Mouse (Mus musculus): Measurements from ENCODE around the gene Golt1a. TPM values are rescaled to one million over a fixed set of nuclear protein-coding genes. Genes with fewer than 3 reads are reported as not detected.

Golt1a gene
- polyA plus RNA-seq, 1 experiment from 2014 or later = 0.11 TPM

- Histone ChIP-seq H3K4me3 (ENCODE audit: low read length) (no peak overlapping the region), H3K9me3 (ENCODE audit: control insufficient read depth, low read length) (no peaks in the 10 kb centered on the region), H3K36me3 (ENCODE audit: control insufficient read depth, insufficient read depth, low read length) (no peaks in the 10 kb centered on the region), H3K27ac (ENCODE audit: low read length) (no peak overlapping the region), H3K4me2 (ENCODE audit: low read depth, low read length) (no peak overlapping the region), H3K4me1 (replicated peaks; ENCODE audit: control insufficient read depth, insufficient read depth, low read length) (peaks cover 8% of the 10 kb centered on the region), H3K9ac (ENCODE audit: low read length) (no peak overlapping the region), H3K27me3 (ENCODE audit: control insufficient read depth, insufficient read depth, low read depth, low read length) (no peaks in the 10 kb centered on the region)
- no peak for ATAC-seq (ENCODE audit: low read depth)
- 65% methylated on average over 6 of the region's 6 CpGs for WGBS
Observed at GRCm38 (mm10) chr1:133315775-133316174, 6.2 kb downstream of the Golt1a start.

GRCm38 (mm10) chr1:133316577-133316976 lies 7.0 kb downstream of the Golt1a start:
- WGBS = 81% methylated on average over 4 of the region's 4 CpGs
- Histone ChIP-seq H3K27me3 (ENCODE audit: control insufficient read depth, insufficient read depth, low read depth, low read length) (no peaks in the 10 kb centered on the region), H3K4me2 (ENCODE audit: low read depth, low read length) (no peak overlapping the region), H3K27ac (ENCODE audit: low read length) (no peak overlapping the region), H3K36me3 (ENCODE audit: control insufficient read depth, insufficient read depth, low read length) (no peaks in the 10 kb centered on the region), H3K9me3 (ENCODE audit: control insufficient read depth, low read length) (no peaks in the 10 kb centered on the region), H3K9ac (ENCODE audit: low read length) (no peak overlapping the region), H3K4me1 (replicated peaks; ENCODE audit: control insufficient read depth, insufficient read depth, low read length) (peaks cover 11% of the 10 kb centered on the region), H3K4me3 (ENCODE audit: low read length) (no peak overlapping the region)
- ATAC-seq (ENCODE audit: low read depth) = no peak

GRCm38 (mm10) chr1:133317149-133317548 lies 7.5 kb downstream of the Golt1a start:
- H3K9me3 ChIP-seq (ENCODE audit: control insufficient read depth, low read length) = no peaks in the 10 kb centered on the region
- H3K4me1 ChIP-seq (replicated peaks; ENCODE audit: control insufficient read depth, insufficient read depth, low read length) = peaks cover 7% of the 10 kb centered on the region; the same call in 1 of the 2 replicates
- no peak overlapping the region for H3K9ac ChIP-seq (ENCODE audit: low read length)
- H3K27ac ChIP-seq (ENCODE audit: low read length) = no peak overlapping the region
- H3K4me2 ChIP-seq (ENCODE audit: low read depth, low read length) = no peak overlapping the region
- H3K4me3 ChIP-seq (ENCODE audit: low read length) = no peak overlapping the region
- no peaks in the 10 kb centered on the region for H3K36me3 ChIP-seq (ENCODE audit: control insufficient read depth, insufficient read depth, low read length)
- no peak for ATAC-seq (ENCODE audit: low read depth)
- WGBS = 64% methylated on average over 1 of the region's 1 CpGs
- H3K27me3 ChIP-seq (ENCODE audit: control insufficient read depth, insufficient read depth, low read depth, low read length) = no peaks in the 10 kb centered on the region

GRCm38 (mm10) chr1:133321267-133321925 lies 11.8 kb downstream of the Golt1a start, which contains the start of gene Kiss1:
TSS of gene Kiss1 (plus strand) at chr1:133321875.
- no peaks in the 10 kb centered on the region for H3K36me3 ChIP-seq (ENCODE audit: control insufficient read depth, insufficient read depth, low read length)
- no peaks in the 10 kb centered on the region for H3K9me3 ChIP-seq (ENCODE audit: control insufficient read depth, low read length)
- peaks cover 13% of the 10 kb centered on the region; the same call in 1 of the 2 replicates for H3K4me1 ChIP-seq (replicated peaks; ENCODE audit: control insufficient read depth, insufficient read depth, low read length)
- H3K4me3 ChIP-seq (ENCODE audit: low read length) = no peak within 1 kb of the TSS
- H3K9ac ChIP-seq (ENCODE audit: low read length) = no peak within 1 kb of the TSS
- peak; percentile 75 for ATAC-seq (ENCODE audit: low read depth)
- H3K4me2 ChIP-seq (ENCODE audit: low read depth, low read length) = no peak within 1 kb of the TSS
- no peaks in the 10 kb centered on the region for H3K27me3 ChIP-seq (ENCODE audit: control insufficient read depth, insufficient read depth, low read depth, low read length)
- H3K27ac ChIP-seq (ENCODE audit: low read length) = peak within 1 kb of the TSS; percentile 23; the same call in 1 of the 2 replicates
- WGBS = 68% methylated on average over 13 of the region's 13 CpGs

- Histone ChIP-seq H3K27me3 (ENCODE audit: control insufficient read depth, insufficient read depth, low read depth, low read length) (no peaks in the 10 kb centered on the region), H3K9me3 (ENCODE audit: control insufficient read depth, low read length) (no peaks in the 10 kb centered on the region), H3K27ac (ENCODE audit: low read length) (peak overlapping the region; percentile 13; the same call in 1 of the 2 replicates), H3K4me3 (ENCODE audit: low read length) (no peak overlapping the region), H3K9ac (ENCODE audit: low read length) (no peak overlapping the region), H3K4me1 (replicated peaks; ENCODE audit: control insufficient read depth, insufficient read depth, low read length) (peaks cover 15% of the 10 kb centered on the region), H3K36me3 (ENCODE audit: control insufficient read depth, insufficient read depth, low read length) (no peaks in the 10 kb centered on the region), H3K4me2 (ENCODE audit: low read depth, low read length) (no peak overlapping the region)
- 27% methylated on average over 5 of the region's 5 CpGs for WGBS
- ATAC-seq (ENCODE audit: low read depth) = peak; percentile 37
Observed at GRCm38 (mm10) chr1:133323333-133323732, 13.7 kb downstream of the Golt1a start.

GRCm38 (mm10) chr1:133325951-133326350 lies 16.4 kb downstream of the Golt1a start:
- Histone ChIP-seq H3K9ac (ENCODE audit: low read length) (no peak overlapping the region), H3K27ac (ENCODE audit: low read length) (no peak overlapping the region), H3K4me2 (ENCODE audit: low read depth, low read length) (no peak overlapping the region), H3K4me3 (ENCODE audit: low read length) (no peak overlapping the region), H3K9me3 (ENCODE audit: control insufficient read depth, low read length) (no peaks in the 10 kb centered on the region), H3K36me3 (ENCODE audit: control insufficient read depth, insufficient read depth, low read length) (no peaks in the 10 kb centered on the region), H3K4me1 (replicated peaks; ENCODE audit: control insufficient read depth, insufficient read depth, low read length) (peaks cover 25% of the 10 kb centered on the region), H3K27me3 (ENCODE audit: control insufficient read depth, insufficient read depth, low read depth, low read length) (no peaks in the 10 kb centered on the region)
- ATAC-seq (ENCODE audit: low read depth) = no peak
- 82% methylated on average over 8 of the region's 8 CpGs for WGBS

- Histone ChIP-seq H3K9me3 (ENCODE audit: control insufficient read depth, low read length) (no peaks in the 10 kb centered on the region), H3K9ac (ENCODE audit: low read length) (no peak overlapping the region), H3K36me3 (ENCODE audit: control insufficient read depth, insufficient read depth, low read length) (no peaks in the 10 kb centered on the region), H3K4me2 (ENCODE audit: low read depth, low read length) (no peak overlapping the region), H3K27me3 (ENCODE audit: control insufficient read depth, insufficient read depth, low read depth, low read length) (no peaks in the 10 kb centered on the region), H3K27ac (ENCODE audit: low read length) (no peak overlapping the region), H3K4me3 (ENCODE audit: low read length) (no peak overlapping the region), H3K4me1 (replicated peaks; ENCODE audit: control insufficient read depth, insufficient read depth, low read length) (peaks cover 21% of the 10 kb centered on the region)
- no peak for ATAC-seq (ENCODE audit: low read depth)
- WGBS = 67% methylated on average over 5 of the region's 5 CpGs
Observed at GRCm38 (mm10) chr1:133327094-133327493, 17.5 kb downstream of the Golt1a start.

GRCm38 (mm10) chr1:133328299-133328795 lies 18.7 kb downstream of the Golt1a start:
- peak overlapping the region; percentile 68 for H3K27ac ChIP-seq (ENCODE audit: low read length)
- H3K4me1 ChIP-seq (replicated peaks; ENCODE audit: control insufficient read depth, insufficient read depth, low read length) = peaks cover 18% of the 10 kb centered on the region
- no peak overlapping the region; the same call in 1 of the 2 replicates for H3K9ac ChIP-seq (ENCODE audit: low read length)
- H3K27me3 ChIP-seq (ENCODE audit: control insufficient read depth, insufficient read depth, low read depth, low read length) = no peaks in the 10 kb centered on the region
- ATAC-seq (ENCODE audit: low read depth) = peak; percentile 40; the same call in 1 of the 2 replicates
- WGBS = 54% methylated on average over 6 of the region's 6 CpGs
- H3K9me3 ChIP-seq (ENCODE audit: control insufficient read depth, low read length) = no peaks in the 10 kb centered on the region
- H3K36me3 ChIP-seq (ENCODE audit: control insufficient read depth, insufficient read depth, low read length) = no peaks in the 10 kb centered on the region
- H3K4me3 ChIP-seq (ENCODE audit: low read length) = no peak overlapping the region
- H3K4me2 ChIP-seq (ENCODE audit: low read depth, low read length) = no peak overlapping the region

- Histone ChIP-seq H3K9me3 (ENCODE audit: control insufficient read depth, low read length) (no peaks in the 10 kb centered on the region), H3K4me2 (ENCODE audit: low read depth, low read length) (peak overlapping the region; percentile 60), H3K36me3 (ENCODE audit: control insufficient read depth, insufficient read depth, low read length) (no peaks in the 10 kb centered on the region), H3K4me1 (replicated peaks; ENCODE audit: control insufficient read depth, insufficient read depth, low read length) (peaks cover 16% of the 10 kb centered on the region), H3K4me3 (ENCODE audit: low read length) (peak overlapping the region; percentile 31), H3K9ac (ENCODE audit: low read length) (peak overlapping the region; percentile 49), H3K27ac (ENCODE audit: low read length) (peak overlapping the region; percentile 68), H3K27me3 (ENCODE audit: control insufficient read depth, insufficient read depth, low read depth, low read length) (no peaks in the 10 kb centered on the region)
- peak; percentile 85 for ATAC-seq (ENCODE audit: low read depth)
- 2% methylated on average over 34 of the region's 34 CpGs for WGBS
Observed at GRCm38 (mm10) chr1:133328896-133329637, 19.5 kb downstream of the Golt1a start.
